Mouse (Mus musculus): ENCODE results near the gene Btnl4.

Gene Btnl4

DNA sequence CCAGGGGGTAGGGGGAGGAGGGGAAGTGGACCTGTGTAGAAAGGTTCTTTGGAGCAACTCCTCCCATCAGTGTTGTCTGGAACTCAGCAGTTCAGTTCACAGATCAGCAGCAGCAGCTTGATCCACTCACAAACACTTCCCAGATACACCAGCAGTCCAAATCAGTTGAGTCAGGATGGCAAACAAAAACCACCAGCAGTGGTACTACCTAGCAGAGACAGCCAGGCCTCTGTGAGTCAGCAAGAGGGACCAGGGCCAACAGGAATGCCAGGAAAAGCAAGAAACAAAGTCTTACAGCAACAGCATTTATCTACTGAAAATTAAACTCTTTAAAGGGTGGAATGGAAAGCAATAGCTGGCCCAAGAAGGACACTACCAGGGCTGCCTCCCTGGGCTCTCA lies 49.5 kb downstream of the Btnl4 start:
- DNase-seq = no peak

DNA sequence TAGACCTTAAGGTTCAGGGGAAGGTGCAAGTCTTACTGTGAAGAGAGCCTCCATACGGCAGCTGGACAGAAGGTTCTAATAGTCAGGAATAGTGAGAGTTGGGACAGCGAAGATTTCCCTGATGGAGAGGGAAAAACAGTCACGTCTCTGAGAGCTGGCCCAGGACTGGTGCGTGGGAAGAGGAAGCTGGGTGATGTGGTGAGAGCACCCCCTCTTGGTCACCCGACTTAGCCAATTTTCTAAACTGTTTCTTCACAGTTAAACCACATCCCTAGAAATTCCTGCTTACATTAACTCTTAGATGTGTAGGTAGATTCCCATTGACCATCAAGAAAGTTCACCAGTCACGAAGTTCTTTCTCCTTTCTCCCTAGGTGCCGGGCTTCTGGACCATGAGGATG lies 57.1 kb downstream of the Btnl4 start:
- no peak for DNase-seq

Measured in embryo, embryonic 11 days (tissue).